Mouse (Mus musculus): ENCODE results near the gene Gm20388. TPM values are rescaled to one million over a fixed set of nuclear protein-coding genes. Genes with fewer than 3 reads are reported as not detected.
A peak's percentile ranks its signal among the peaks of the same experiment; 100 is the strongest.

The Gm20388 gene
- total RNA-seq, 2 experiments from 2014 or later: 18.5 to 23.8 TPM

DNA sequence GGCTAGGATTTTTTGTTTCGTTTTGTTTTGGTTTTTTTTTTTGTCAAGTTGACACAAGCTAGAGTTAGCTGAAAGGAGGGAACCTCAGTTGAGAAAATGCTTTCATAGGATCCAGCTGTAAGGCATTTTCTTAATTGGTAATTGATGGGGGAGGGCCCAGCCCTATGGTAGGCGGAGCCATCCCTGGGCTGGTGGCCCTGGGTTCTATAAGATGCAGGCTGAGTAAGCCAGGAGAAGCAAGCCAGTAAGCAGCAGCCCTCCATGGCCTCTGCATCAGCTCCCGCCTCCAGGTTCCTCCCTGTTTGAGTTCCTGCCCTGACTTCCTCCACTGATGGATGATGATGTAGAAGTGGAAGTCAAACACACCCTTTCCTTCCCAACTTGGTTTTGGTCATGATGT is 3869.8 kb downstream of the Gm20388 start:
- ATAC-seq (replicated peaks; ENCODE audit: poor library complexity, severe bottlenecking): no peak

DNA sequence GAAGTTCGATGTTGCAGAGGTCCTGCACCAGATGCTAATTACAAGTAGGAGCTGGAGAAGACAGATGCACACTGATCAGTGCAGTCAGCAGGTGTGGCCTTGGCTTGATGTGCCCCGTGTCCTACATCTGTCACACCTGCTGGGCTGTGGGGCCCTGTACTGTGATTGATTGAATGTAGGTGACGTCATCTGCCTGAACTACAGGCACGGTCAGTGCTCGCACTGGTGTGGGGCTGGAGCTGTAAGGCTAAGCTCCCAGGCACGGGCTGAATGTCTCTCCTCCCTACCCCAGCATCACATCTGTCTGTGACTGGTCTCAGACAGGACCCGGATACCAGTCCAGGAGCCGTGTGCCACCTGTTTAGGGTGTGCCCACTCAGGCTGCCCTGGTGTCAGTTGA is 3870.6 kb downstream of the Gm20388 start:
- no peak for ATAC-seq (replicated peaks; ENCODE audit: poor library complexity, severe bottlenecking)

DNA sequence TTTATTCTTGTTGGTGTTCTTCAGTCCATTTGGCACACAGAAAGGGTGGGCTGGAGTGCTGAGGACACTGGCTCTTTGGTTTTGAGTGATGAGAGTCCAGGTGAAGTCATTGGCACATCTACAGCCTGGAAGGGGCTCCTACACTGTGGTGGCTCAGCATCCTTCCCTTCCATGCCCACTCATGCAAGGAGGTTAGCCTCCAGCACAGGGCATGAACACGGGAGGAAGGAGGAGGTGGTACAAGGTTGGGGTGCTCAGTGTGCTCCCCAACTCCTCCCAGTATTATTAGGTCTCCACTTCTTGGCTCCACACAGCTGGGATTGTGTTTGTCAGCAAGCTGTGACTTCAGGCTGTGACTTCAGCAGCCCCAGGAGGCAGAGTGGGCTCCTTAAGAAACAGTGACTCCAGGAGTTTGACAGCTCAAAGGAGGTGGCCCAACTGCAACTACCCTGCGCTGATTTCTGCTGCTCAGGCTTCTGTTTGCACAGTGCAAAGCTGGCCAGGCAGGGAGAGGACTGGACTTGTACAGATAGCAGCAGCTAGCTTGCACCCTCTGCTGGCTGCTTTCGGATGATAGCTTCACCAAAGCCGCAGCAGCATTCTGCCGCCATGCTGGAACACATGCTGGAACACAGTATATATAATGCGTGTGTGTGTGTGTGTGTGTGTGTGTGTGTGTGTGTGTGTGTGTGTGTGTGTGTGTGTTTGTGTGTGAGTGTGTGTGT is 3873.0 kb downstream of the Gm20388 start:
- peak; percentile 73 for ATAC-seq (replicated peaks; ENCODE audit: poor library complexity, severe bottlenecking)

DNA sequence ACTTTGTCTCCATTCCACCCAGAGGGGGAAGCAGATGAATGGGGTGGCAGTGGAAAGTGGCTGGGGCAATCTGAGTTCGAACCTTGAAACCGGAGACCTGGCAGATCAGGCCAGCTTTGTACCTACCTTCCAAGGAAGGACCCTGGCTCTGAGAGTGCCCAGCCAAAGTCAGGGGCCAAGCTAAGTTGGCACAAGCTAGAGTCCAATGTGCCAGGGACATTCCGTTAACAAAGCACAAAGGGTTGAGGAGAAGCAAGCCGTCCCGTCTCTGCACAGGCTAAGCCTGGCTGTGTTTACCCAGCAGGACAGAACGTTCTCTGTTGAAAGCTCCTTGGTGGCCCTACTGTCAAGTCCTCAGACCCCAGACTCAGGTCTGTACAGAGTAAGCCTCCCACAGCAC is 3875.5 kb downstream of the Gm20388 start:
- no peak for ATAC-seq (replicated peaks; ENCODE audit: poor library complexity, severe bottlenecking)

DNA sequence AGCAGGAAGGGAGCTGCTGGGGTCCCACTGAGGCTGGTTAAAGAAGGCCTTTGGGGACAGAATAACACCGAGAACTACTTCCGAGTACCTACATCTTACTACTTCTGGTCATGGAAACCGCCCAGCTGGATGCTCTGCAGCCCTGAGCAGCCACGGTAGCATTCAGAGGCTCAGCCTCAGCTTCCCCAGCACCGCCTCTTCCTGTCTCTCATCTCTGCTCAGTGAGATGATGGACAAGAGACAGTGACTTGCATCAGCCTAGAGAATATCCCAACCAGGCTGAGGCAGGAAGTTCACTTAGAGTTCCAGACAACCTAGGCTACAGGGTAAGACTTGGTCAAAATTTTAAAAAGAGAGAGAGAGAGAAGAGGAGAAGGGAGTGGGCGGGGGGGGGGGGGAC is 3876.0 kb downstream of the Gm20388 start:
- ATAC-seq (replicated peaks; ENCODE audit: poor library complexity, severe bottlenecking): no peak

DNA sequence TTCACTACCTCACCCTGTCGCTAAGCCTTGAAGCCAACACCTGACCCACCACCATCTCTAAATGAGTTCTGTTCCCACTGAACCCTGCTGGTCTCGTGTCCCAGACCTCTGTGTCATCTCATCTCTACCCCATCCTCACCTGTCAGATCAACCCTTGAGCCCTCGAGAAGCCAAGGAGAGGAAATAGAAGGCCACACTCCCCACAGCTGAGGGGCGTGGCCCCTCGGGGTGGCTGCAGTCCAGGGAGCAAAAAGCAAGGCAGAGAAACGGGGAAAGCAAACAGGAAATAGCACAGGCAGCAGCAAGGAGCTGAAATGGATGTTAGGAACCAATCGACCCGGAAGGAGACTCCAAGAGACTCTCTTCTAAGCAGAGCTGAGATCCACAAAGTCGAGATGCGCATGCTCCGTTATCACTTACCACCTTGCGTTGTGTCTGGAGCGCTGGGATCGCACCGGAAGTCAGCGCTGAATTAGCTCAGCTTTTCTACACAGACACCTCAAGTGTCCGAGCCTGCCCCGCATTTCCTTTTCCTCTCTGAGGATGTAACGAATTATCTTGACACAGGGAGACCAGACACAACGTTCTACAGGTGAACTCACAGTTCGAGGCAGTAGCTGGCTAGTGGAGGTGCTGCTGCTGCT is 3876.7 kb downstream of the Gm20388 start:
- ATAC-seq (replicated peaks; ENCODE audit: poor library complexity, severe bottlenecking): no peak

DNA sequence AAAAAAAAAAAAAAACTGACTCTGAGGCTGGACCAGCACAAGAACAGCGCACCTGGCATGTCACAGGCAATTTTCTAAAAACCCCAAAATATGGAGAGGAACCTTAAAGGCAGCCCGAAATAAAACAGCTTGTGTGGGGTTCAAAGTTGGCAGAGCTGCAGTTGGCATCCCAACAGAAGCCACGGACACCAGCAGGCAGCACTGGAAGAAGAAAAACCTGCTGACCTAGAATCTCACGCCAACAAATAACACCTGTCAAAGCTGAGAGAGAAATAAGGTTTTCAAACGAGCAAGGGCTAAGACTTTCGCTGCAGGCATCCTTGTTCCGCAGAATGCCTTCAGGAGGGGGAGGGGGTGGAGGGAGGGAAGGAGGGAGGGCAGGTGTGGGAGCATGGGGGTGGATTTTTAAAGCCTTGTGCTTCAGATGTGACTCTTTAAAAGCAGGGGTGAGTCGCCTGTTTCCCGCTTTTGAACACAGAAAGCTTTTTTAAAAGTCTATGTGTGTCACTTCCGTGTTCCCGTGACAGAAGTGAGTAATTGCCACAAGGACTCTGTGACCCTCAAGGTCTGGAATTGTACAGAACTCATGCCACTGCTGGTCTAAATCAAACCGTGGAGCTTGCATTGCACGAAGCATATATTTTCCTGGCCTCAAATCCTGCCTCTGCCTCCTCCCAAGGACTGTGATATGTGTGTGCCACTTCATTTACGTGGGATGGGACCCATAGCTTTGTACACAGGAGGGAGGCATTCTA is 3878.0 kb downstream of the Gm20388 start:
- ATAC-seq (replicated peaks; ENCODE audit: poor library complexity, severe bottlenecking): no peak

DNA sequence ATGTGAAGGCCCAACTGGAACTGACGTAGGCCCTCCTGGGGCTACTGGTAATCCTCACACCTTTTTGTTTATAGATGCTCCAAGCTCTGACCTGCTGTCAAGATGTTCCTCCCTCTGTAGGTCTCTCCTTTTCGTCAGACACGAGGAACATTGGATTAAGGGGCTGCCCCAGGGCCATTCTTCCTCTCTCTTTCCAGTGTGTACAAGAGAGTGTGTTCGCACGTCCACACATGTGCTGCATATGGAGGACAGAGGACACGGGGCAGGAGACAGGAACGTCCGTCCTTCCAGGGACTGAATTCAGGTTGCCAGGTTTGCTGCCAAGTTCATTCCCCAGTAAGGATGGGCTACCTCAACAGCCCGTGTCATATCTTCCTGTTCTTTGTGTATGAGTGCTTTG is 3878.8 kb downstream of the Gm20388 start:
- no peak for ATAC-seq (replicated peaks; ENCODE audit: poor library complexity, severe bottlenecking)

DNA sequence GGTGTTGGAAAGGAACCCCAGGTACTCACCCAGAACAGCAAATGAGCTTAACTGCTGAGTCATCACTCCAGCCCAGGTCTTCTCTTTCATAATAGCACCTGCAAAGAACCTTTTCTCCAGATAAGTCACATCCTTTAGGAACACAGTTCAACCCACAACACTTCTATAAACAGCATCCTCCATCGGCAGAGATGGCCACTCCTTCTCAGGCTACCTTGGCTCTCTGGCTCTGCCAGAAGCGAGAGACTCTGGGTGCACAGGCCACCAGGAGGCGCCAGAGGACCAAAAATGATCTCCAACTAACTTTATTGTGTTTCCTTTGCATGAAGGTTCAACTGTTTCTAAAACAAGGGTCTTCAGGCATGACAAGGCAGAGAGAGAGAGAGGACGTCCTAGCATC is 3879.3 kb downstream of the Gm20388 start:
- peak; percentile 68 for ATAC-seq (replicated peaks; ENCODE audit: poor library complexity, severe bottlenecking)

DNA sequence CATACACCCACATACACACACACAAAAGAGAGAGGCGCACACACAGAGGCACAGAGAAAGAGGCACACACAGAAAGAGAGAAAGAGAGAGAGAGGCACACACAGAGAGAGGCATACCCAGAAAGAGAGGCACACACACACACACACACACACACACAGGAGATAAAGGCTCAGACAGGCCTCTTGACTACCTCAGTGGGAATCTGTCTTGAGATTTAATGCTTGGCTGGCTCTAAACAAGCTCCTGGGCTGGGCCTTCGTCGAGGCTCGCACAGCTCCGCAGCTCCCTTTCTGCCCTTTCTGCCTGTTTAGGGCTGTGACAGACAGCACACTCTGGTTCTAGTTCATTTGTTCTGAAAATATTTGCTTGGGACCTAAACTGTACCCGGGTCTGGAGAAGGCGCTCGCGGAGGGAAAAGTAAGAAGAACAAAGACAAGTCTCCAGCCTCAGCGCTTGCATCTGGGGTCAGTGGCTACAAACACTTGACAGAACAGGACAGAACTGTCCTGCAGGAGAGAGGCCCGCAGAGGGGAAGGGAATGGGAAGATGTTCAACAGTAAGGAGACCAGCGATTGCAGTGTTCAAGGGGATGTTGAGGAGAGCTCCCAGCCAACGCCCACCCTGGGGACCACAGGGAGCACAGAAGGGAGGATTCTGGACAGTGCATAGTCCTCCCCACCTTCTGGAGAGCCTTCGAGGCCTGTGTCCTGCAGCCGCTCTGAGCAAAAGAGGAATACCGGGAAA is 3880.6 kb downstream of the Gm20388 start:
- no peak for ATAC-seq (replicated peaks; ENCODE audit: poor library complexity, severe bottlenecking)

DNA sequence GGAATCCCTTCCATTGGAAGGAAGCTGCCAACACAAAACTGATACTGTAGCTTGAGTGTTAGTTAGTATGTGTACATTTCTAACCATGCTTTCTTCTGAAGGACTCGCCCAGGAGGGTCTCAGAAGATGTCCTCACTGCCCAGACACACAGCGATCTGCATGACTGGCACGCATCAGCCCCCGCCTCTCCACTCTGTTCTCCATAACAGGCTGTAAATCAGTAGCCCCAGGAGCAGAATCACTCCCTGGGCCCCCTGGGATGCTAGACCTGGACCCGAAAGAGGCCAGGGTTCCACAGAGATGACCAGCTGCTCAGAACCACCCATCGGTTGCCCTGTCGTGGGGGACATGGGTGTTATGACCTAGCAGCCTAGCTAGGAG is 3881.2 kb downstream of the Gm20388 start:
- ATAC-seq (replicated peaks; ENCODE audit: poor library complexity, severe bottlenecking): no peak

DNA sequence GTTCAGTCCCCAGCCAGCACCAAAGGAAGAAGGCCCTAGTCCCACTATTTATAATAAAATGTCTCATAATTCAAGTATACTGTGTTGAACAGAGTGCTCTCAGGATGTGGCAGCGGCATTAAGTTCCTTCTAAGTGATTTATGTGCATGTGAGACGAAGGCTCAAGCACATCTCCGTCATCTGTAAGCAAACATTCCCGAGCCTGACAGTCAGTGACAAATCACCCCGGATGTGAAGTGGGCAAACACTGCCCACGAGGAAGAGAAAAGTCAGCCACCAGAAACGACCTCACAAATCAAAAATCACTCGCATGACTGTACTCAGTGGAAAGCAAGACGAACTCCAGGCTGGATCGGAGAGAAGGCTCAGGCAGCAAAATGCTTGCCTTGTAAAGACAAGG is 3883.3 kb downstream of the Gm20388 start:
- ATAC-seq (replicated peaks; ENCODE audit: poor library complexity, severe bottlenecking): no peak

DNA sequence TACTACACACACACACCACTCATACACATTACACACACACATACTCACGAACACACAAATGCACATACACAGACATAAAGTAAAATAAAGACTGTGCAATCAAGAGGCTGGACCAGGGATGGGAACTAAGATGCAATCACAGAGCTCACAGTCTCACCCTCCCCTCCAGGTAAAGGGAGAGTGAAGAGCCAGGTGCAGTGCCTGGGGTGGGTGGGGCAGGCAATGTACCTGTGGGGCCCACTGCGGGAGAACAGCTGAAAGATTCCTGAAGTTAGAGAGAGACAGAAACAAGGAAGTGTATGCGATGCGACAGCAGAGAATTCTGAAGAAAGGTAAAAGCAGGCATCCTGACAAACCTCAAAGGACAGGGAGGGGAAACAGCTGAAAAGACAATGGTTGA is 3884.1 kb downstream of the Gm20388 start:
- ATAC-seq (replicated peaks; ENCODE audit: poor library complexity, severe bottlenecking): no peak

DNA sequence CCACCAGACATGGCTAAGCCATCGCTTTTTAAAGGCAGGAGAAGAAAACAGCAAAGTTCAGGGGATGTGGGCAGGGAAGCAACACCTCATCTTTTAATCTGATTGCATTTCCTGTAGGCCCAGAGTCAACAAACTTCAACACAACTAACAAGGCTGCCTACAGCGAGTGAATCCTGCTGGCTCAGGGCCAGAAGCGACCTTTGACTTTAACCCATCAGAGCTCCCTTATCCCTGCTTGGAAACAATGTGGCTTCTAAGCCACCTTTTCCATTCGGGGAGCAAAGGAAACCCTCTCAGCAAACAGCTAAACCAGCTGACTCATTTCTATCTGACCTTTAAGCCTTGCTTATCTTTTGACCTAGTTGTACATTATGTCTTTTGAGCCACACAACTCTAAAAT is 3886.1 kb downstream of the Gm20388 start:
- ATAC-seq (replicated peaks; ENCODE audit: poor library complexity, severe bottlenecking): no peak

DNA sequence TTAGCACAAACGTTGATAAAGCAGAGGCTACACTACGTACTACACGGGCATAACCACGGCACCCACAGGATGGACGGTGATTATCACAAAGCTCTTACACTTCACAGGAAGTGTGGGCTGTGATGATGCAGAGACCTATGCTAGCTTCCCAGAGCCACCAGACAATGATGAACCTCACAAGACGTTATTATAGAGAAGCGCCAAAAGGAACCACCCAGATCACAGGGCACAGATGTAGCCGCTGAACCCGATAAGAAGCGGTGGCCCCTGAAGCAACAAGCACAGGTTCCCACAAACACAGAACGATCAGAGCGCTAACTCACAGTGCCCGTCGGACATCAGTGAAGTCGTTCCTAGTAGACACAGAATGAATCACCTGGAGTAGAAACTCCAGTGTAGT is 3887.3 kb downstream of the Gm20388 start:
- peak; percentile 12; the same call in 1 of the 2 replicates for ATAC-seq (replicated peaks; ENCODE audit: poor library complexity, severe bottlenecking)

DNA sequence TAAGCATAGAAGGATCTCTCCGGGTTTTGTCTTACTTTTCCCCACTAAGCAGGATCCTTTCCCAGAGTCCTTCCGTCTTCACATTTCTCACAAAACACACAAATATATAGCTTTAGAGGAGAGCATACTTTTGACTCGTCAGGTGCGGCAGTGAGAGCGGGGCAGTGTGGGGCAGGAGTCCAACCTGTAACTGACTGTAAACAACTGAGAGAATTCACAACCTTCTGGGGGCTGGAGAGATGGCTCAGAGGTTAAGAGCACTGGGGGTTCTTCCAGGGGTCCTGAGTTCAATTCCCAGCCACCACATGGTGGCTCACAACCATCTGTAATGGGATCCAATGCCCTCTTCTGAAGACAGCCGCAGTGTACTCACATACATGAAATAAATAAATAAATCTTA is 3888.8 kb downstream of the Gm20388 start:
- no peak for ATAC-seq (replicated peaks; ENCODE audit: poor library complexity, severe bottlenecking)

DNA sequence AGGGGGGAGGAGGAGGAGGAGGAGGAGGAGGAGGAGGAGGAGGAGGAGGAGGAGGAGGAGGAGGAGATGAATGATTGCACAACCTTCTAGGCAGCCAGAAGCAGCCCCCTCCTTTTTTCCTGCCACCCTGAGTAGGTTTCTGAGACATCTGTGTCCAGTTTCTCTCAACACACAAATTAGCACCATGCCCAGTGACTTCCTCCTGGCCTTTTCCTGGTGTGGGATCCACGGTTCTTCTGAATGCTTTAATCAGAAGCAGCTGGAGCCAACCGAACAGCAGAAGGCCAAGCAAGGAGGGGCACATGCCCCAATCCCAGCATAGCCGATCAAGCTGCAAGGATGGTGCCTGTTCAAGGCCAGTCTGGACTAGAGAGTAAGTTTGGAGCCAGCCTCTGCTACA is 3889.2 kb downstream of the Gm20388 start:
- no peak for ATAC-seq (replicated peaks; ENCODE audit: poor library complexity, severe bottlenecking)

DNA sequence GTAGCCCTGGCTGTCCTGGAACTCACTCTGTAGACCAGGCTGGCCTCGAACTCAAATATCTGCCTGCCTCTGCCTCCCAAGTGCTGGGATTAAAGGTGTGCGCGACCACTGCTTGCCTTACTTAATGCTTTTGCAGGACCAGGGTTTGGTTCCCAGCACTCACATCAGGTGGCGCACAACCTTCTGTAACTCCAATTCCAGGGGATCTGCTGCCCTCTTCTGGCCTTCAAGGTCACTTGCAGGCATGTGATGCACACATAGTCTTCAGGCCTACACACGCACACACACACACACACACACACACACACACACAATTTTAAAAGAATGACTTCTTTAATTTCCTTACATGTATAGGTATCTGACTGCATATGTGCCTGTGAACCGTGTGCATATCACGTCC is 3890.2 kb downstream of the Gm20388 start:
- ATAC-seq (replicated peaks; ENCODE audit: poor library complexity, severe bottlenecking): no peak

DNA sequence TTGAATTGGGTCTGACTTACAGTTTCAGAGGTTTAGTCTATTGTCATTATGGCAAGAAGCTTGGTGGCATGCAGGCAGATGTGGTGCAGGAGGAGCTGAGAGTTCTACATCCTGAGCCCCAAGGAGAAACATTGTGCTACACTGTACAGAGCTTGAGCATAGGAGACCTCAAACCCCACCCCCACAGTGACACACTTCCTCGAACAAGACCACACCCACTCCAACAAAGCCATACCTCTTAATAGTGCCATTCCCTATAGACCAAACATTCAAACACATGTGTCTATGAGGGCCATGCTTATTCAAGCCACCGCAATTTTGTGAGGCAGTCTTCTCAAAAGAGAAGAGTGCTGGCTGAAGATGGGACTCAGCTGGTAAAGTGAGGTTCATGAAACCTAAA is 3890.9 kb downstream of the Gm20388 start:
- no peak for ATAC-seq (replicated peaks; ENCODE audit: poor library complexity, severe bottlenecking)

DNA sequence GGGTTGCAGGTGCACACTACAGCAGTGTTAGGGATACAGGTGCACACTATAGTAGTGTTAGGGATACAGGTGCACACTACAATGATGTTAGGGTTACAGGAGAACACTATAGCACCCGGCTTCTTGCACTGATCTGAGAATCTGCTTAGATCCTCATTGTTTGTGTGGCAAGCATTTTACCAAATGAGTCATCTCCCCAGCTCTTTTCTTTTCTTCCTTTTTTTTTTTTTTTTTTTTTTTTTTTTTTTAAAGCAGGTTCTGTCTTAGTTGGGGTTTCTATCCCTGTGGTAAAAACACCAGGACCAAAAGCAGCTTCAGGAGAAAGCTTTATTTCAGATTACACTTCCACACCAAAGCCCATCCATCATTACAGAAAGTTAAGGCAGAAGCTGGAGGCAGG is 3893.0 kb downstream of the Gm20388 start:
- no peak for ATAC-seq (replicated peaks; ENCODE audit: poor library complexity, severe bottlenecking)

DNA sequence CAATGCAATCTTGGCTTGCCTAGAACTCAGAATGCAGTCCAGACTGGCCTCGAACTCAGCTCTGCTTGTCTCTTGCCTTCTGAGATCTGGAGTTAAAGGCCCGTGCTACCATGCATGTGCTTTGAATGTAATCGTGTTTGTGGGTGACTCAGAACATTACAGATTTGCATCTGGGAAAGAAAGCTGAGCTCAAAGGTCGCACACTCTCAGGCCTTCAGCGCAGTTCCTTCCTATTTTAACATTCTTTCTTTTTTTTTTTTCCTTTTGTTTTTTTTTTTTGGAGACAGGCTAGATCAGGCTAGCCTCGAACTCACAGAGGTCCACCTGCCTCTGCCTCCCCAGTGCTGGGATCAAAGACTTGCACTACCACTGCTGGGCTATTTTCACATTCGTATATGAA is 3893.9 kb downstream of the Gm20388 start:
- ATAC-seq (replicated peaks; ENCODE audit: poor library complexity, severe bottlenecking): no peak
